Mouse (Mus musculus): ENCODE measurements around the gene Ndufs8. TPM values are rescaled to one million over a fixed set of nuclear protein-coding genes. Genes with fewer than 3 reads are reported as not detected.
A peak's percentile ranks its signal among the peaks of the same experiment; 100 is the strongest.

Ndufs8 gene
- polyA plus RNA-seq, 1 experiment from 2014 or later, result 417 TPM

DNA sequence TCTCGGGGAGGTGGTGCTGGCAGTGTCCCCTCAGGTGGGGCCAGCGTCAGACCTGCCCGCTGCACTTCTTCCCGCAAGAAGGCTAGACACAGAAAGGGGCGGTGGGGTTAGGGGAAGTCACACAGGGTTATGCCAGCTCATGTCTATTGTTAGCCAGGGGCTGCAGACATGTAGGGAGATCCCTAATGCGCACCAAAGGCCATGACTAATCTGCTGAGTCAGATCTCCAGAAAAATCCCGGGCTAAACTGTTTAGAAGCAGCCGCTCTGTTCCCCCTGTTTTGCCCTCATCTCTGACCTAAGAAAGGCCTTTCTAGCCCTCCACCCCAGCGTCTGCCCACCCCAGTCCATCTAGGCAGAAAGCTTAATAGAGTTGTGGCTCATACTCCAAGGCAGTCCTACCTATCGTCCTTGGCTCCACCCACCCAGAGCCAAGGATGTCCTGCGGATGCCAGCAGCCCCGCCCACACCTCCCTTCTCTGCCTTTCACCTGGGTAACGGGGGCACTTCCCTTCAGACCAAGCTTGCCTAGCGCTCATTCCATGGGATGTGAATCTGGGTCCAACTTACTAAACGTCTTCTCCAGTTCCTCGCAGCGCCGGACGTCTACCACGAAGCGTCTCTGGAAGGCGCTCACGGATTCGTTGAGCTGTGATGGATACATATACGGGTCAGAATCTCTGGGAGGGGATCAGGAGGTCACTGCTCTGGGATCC lies 8.8 kb downstream of the Ndufs8 start:
- no peak for TF ChIP-seq CTCF (IDR thresholded peaks at IDR 0.05; ENCODE audit: low read depth)
- 73% methylated on average over 25 of the region's 25 CpGs for WGBS
- ATAC-seq (replicated peaks; ENCODE audit: low FRiP score, low read depth) (no peak), DNase-seq (ENCODE audit: low spot score) (no peak)
- Histone ChIP-seq H3K4me3 (replicated peaks; ENCODE audit: low read depth, low read length) (no peak overlapping the region), H3K27me3 (ENCODE audit: insufficient read depth, low read length) (no peaks in the 10 kb centered on the region), H3K9ac (ENCODE audit: low read depth, low read length) (no peak overlapping the region), H3K36me3 (ENCODE audit: insufficient read depth, low read length) (peaks cover 39% of the 10 kb centered on the region), H3K9me3 (replicated peaks; ENCODE audit: low read length) (no peaks in the 10 kb centered on the region), H3K4me1 (replicated peaks; ENCODE audit: insufficient read depth, low read length) (peaks cover 25% of the 10 kb centered on the region), H3K27ac (no peak overlapping the region), H3K4me2 (ENCODE audit: low read length) (peak overlapping the region; percentile 84)

DNA sequence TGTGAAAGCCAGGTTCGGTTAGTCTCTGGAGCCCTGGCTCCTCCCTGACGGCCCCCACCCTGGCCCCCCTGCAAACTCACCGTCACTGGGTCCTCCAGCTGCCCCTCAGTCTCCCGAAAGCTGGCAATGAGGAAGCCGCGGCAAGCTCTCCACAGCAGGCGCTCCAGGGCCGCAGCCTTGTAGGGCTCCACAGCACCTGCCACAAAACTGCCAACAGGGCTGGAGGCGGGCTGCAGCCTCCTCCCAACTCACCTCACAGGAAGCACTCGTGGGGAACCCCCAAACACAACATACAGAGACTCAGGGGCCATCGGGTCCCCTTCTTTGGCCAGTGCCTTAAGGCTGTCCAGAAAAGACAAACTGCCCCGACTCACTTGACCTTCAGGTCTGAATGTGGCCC lies 9.6 kb downstream of the Ndufs8 start:
- H3K4me3 ChIP-seq (replicated peaks; ENCODE audit: low read depth, low read length), result no peak overlapping the region
- no peak for TF ChIP-seq CTCF (IDR thresholded peaks at IDR 0.05; ENCODE audit: low read depth)
- no peak overlapping the region for H3K4me2 ChIP-seq (ENCODE audit: low read length)
- H3K4me1 ChIP-seq (replicated peaks; ENCODE audit: insufficient read depth, low read length), result peaks cover 25% of the 10 kb centered on the region
- H3K9me3 ChIP-seq (replicated peaks; ENCODE audit: low read length), result no peaks in the 10 kb centered on the region
- H3K27ac ChIP-seq, result no peak overlapping the region
- ATAC-seq (replicated peaks; ENCODE audit: low FRiP score, low read depth) (no peak), DNase-seq (ENCODE audit: low spot score) (no peak)
- H3K36me3 ChIP-seq (ENCODE audit: insufficient read depth, low read length), result peaks cover 38% of the 10 kb centered on the region
- no peak overlapping the region for H3K9ac ChIP-seq (ENCODE audit: low read depth, low read length)
- WGBS, result 84% methylated on average over 12 of the region's 12 CpGs
- no peaks in the 10 kb centered on the region for H3K27me3 ChIP-seq (ENCODE audit: insufficient read depth, low read length)

DNA sequence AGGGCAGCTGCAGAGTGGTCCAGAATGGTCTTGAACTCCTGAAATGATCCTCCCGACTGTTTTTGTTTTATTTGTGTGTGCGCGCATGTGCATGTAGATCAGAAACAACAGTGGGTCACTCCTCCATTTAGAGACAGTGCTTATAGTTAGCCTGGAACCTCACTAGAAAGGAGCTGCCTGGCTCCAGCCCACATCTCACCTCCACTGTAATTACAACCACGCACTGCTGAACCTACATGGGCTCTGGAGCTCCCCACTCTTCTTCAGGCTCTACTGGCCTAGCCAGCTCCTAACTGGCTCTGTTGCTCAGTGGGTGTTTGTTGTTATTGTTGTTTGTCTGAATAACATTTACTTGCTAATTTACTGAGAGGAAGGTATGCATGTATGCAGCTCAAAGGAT lies 13.0 kb downstream of the Ndufs8 start:
- no peak for TF ChIP-seq CTCF (IDR thresholded peaks at IDR 0.05; ENCODE audit: low read depth)
- Histone ChIP-seq H3K9ac (ENCODE audit: low read depth, low read length) (no peak overlapping the region), H3K4me1 (replicated peaks; ENCODE audit: insufficient read depth, low read length) (peaks cover 5% of the 10 kb centered on the region; the same call in 1 of the 2 replicates), H3K4me3 (replicated peaks; ENCODE audit: low read depth, low read length) (no peak overlapping the region), H3K4me2 (ENCODE audit: low read length) (no peak overlapping the region), H3K9me3 (replicated peaks; ENCODE audit: low read length) (no peaks in the 10 kb centered on the region), H3K27me3 (ENCODE audit: insufficient read depth, low read length) (no peaks in the 10 kb centered on the region), H3K36me3 (ENCODE audit: insufficient read depth, low read length) (peaks cover 63% of the 10 kb centered on the region), H3K27ac (no peak overlapping the region)
- WGBS, result 86% methylated on average over 4 of the region's 4 CpGs
- no peak for ATAC-seq (replicated peaks; ENCODE audit: low FRiP score, low read depth)
- DNase-seq (ENCODE audit: low spot score), result no peak

DNA sequence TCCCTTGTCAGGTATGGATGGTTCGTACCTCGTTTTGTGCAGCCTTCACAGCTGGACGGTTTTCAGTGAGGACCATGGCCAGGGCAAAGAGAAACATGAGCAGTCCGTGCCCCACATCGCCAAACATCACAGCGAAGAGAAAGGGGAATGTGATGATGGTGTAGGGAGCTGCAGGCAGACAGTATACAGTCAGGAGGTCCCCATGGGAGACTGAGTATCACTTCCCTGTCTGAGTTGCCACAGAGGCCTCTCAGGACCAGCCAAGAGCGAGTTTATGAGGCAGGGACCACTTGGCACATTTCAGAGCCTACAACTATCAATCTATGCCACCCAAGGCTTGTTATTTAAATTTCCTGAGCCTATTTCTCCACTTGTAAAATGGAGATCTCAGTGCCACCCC lies 13.6 kb downstream of the Ndufs8 start:
- 52% methylated on average over 7 of the region's 7 CpGs for WGBS
- H3K27me3 ChIP-seq (ENCODE audit: insufficient read depth, low read length), result no peaks in the 10 kb centered on the region
- ATAC-seq (replicated peaks; ENCODE audit: low FRiP score, low read depth) (no peak), DNase-seq (ENCODE audit: low spot score) (no peak)
- no peak for TF ChIP-seq CTCF (IDR thresholded peaks at IDR 0.05; ENCODE audit: low read depth)
- no peak overlapping the region for H3K9ac ChIP-seq (ENCODE audit: low read depth, low read length)
- no peak overlapping the region for H3K27ac ChIP-seq
- no peaks in the 10 kb centered on the region for H3K4me1 ChIP-seq (replicated peaks; ENCODE audit: insufficient read depth, low read length)
- no peak overlapping the region for H3K4me2 ChIP-seq (ENCODE audit: low read length)
- H3K36me3 ChIP-seq (ENCODE audit: insufficient read depth, low read length), result peaks cover 68% of the 10 kb centered on the region
- H3K4me3 ChIP-seq (replicated peaks; ENCODE audit: low read depth, low read length), result no peak overlapping the region
- H3K9me3 ChIP-seq (replicated peaks; ENCODE audit: low read length), result no peaks in the 10 kb centered on the region

DNA sequence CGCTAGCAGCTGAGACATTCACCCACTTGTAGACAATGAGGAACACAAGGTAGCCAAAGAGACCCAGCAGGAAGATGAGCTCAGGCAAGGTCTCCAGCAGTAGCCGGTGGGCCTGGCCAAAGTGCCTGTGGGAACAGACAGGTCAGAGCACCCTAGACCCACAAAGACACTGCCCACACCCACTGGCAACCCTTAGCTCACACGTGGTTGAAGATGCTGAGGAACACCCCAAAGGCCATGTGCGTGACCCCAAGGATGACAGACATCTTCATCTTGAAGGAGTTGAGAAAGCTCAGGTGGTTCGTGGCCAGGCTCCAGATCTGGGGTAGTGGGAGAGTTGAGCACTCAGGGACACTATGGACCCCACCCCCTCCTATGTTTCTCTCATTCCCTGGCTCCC lies 15.0 kb downstream of the Ndufs8 start:
- H3K4me2 ChIP-seq (ENCODE audit: low read length), result no peak overlapping the region
- peaks cover 67% of the 10 kb centered on the region for H3K36me3 ChIP-seq (ENCODE audit: insufficient read depth, low read length)
- no peak for DNase-seq (ENCODE audit: low spot score)
- TF ChIP-seq CTCF (IDR thresholded peaks at IDR 0.05; ENCODE audit: low read depth), result no peak
- no peaks in the 10 kb centered on the region for H3K9me3 ChIP-seq (replicated peaks; ENCODE audit: low read length)
- ATAC-seq (replicated peaks; ENCODE audit: low FRiP score, low read depth), result no peak
- no peak overlapping the region for H3K4me3 ChIP-seq (replicated peaks; ENCODE audit: low read depth, low read length)
- H3K4me1 ChIP-seq (replicated peaks; ENCODE audit: insufficient read depth, low read length), result no peaks in the 10 kb centered on the region
- H3K9ac ChIP-seq (ENCODE audit: low read depth, low read length), result no peak overlapping the region
- no peak overlapping the region for H3K27ac ChIP-seq
- 92% methylated on average over 5 of the region's 5 CpGs for WGBS
- H3K27me3 ChIP-seq (ENCODE audit: insufficient read depth, low read length), result no peaks in the 10 kb centered on the region

DNA sequence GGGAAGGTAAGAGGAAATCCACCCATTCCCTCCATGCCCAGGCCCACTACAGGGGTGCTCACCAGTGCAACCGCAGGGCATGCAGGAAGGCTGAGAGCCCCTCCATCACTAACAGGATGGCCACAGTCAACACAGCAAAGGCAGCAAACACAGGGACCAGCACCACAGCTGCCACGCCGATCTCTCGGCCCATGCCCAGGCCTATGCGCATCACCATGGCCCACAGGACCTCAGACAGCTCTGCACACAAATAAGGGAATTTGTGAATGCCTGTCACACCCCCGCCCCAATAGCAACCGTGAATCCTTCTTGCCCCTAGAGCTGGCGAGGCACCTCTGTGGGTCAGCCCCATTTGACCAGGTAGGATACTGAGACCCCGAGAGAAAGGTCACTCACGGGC lies 16.4 kb downstream of the Ndufs8 start:
- Histone ChIP-seq H3K9ac (ENCODE audit: low read depth, low read length) (no peak overlapping the region), H3K9me3 (replicated peaks; ENCODE audit: low read length) (no peaks in the 10 kb centered on the region), H3K27ac (no peak overlapping the region), H3K4me3 (replicated peaks; ENCODE audit: low read depth, low read length) (no peak overlapping the region), H3K4me2 (ENCODE audit: low read length) (no peak overlapping the region), H3K27me3 (ENCODE audit: insufficient read depth, low read length) (no peaks in the 10 kb centered on the region), H3K36me3 (ENCODE audit: insufficient read depth, low read length) (peaks cover 63% of the 10 kb centered on the region), H3K4me1 (replicated peaks; ENCODE audit: insufficient read depth, low read length) (no peaks in the 10 kb centered on the region)
- no peak for DNase-seq (ENCODE audit: low spot score)
- WGBS, result 90% methylated on average over 10 of the region's 10 CpGs
- no peak for TF ChIP-seq CTCF (IDR thresholded peaks at IDR 0.05; ENCODE audit: low read depth)
- ATAC-seq (replicated peaks; ENCODE audit: low FRiP score, low read depth), result no peak

DNA sequence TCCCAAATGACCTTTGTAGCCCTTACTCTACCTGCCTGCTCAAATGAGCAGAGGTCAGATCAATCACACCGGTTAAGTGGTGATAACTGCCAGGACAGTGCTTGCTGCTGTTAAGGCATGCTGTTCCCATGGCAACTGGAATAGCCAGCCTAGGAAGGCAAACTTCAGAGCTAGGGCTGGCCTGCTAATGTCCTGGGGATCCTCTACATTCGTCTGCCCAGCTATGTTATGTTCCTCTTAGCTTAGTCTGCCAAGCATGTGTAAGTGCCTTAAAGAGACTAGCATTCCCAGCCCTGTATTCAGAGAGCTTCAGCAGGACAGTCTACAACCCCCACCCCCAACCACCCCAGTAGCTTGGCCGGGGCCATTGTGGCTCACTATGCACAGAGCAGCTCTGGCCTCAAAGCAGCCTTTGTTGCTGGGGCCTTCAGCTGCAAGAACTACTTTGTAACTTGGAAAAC lies 17.4 kb downstream of the Ndufs8 start:
- Histone ChIP-seq H3K4me3 (replicated peaks; ENCODE audit: low read depth, low read length) (no peak overlapping the region), H3K9ac (ENCODE audit: low read depth, low read length) (no peak overlapping the region), H3K4me1 (replicated peaks; ENCODE audit: insufficient read depth, low read length) (no peaks in the 10 kb centered on the region), H3K4me2 (ENCODE audit: low read length) (no peak overlapping the region), H3K27ac (no peak overlapping the region), H3K36me3 (ENCODE audit: insufficient read depth, low read length) (peaks cover 72% of the 10 kb centered on the region), H3K27me3 (ENCODE audit: insufficient read depth, low read length) (no peaks in the 10 kb centered on the region), H3K9me3 (replicated peaks; ENCODE audit: low read length) (no peaks in the 10 kb centered on the region)
- no peak for TF ChIP-seq CTCF (IDR thresholded peaks at IDR 0.05; ENCODE audit: low read depth)
- 45% methylated on average over 3 of the region's 3 CpGs for WGBS
- DNase-seq (ENCODE audit: low spot score), result no peak
- no peak for ATAC-seq (replicated peaks; ENCODE audit: low FRiP score, low read depth)

Measured in kidney, postnatal 0 days (tissue).